Mouse (Mus musculus): ENCODE data around the gene Ttc9c. TPM values are rescaled to one million over a fixed set of nuclear protein-coding genes. Genes with fewer than 3 reads are reported as not detected.

Ttc9c gene
- polyA plus RNA-seq, 1 experiment from 2014 or later, result 55.0 TPM

- WGBS, result 80% methylated on average over 5 of the region's 5 CpGs
- Histone ChIP-seq H3K36me3 (ENCODE audit: control insufficient read depth, insufficient read depth, low read length) (peaks cover 25% of the 10 kb centered on the region), H3K27me3 (ENCODE audit: control insufficient read depth, insufficient read depth, low read depth, low read length) (no peaks in the 10 kb centered on the region), H3K9ac (ENCODE audit: low read depth, low read length) (no peak overlapping the region), H3K4me3 (ENCODE audit: low read depth, low read length) (no peak overlapping the region), H3K4me2 (ENCODE audit: low read length) (no peak overlapping the region), H3K27ac (ENCODE audit: low read length) (no peak overlapping the region), H3K4me1 (ENCODE audit: control insufficient read depth, insufficient read depth, low read length) (0 out of 2 replicates have a peak, but pooled peaks cover 2% of the 10 kb centered on the region), H3K9me3 (replicated peaks; ENCODE audit: control insufficient read depth, low read length, poor library complexity, severe bottlenecking) (no peaks in the 10 kb centered on the region)
- ATAC-seq, result no peak
Observed at GRCm38 (mm10) chr19:8848356-8848755, 29.2 kb upstream of the Ttc9c start.

GRCm38 (mm10) chr19:8844371-8845129, 25.4 kb upstream of the Ttc9c start:
- H3K36me3 ChIP-seq (ENCODE audit: control insufficient read depth, insufficient read depth, low read length), result peaks cover 28% of the 10 kb centered on the region

GRCm38 (mm10) chr19:8842961-8843360, 23.8 kb upstream of the Ttc9c start:
- no peak for ATAC-seq
- H3K9me3 ChIP-seq (replicated peaks; ENCODE audit: control insufficient read depth, low read length, poor library complexity, severe bottlenecking), result no peaks in the 10 kb centered on the region
- WGBS, result 87% methylated on average over 6 of the region's 6 CpGs

More at GRCm38 (mm10) chr19:8844371-8845129, 25.4 kb upstream of the Ttc9c start:
- Histone ChIP-seq H3K4me3 (ENCODE audit: low read depth, low read length) (no peak overlapping the region), H3K27ac (ENCODE audit: low read length) (no peak overlapping the region), H3K4me2 (ENCODE audit: low read length) (no peak overlapping the region), H3K4me1 (ENCODE audit: control insufficient read depth, insufficient read depth, low read length) (peaks cover 11% of the 10 kb centered on the region), H3K9ac (ENCODE audit: low read depth, low read length) (peak overlapping the region; percentile 39; the same call in 1 of the 2 replicates), H3K9me3 (replicated peaks; ENCODE audit: control insufficient read depth, low read length, poor library complexity, severe bottlenecking) (no peaks in the 10 kb centered on the region), H3K27me3 (ENCODE audit: control insufficient read depth, insufficient read depth, low read depth, low read length) (no peaks in the 10 kb centered on the region)
- no peak for ATAC-seq
- WGBS, result 53% methylated on average over 5 of the region's 5 CpGs

GRCm38 (mm10) chr19:8841012-8841411, 21.9 kb upstream of the Ttc9c start:
- H3K4me1 ChIP-seq (ENCODE audit: control insufficient read depth, insufficient read depth, low read length), result peaks cover 11% of the 10 kb centered on the region
- peak overlapping the region; percentile 87 for H3K4me2 ChIP-seq (ENCODE audit: low read length)
- no peak for ATAC-seq
- H3K27ac ChIP-seq (ENCODE audit: low read length), result peak overlapping the region; percentile 95
- 91% methylated on average over 7 of the region's 7 CpGs for WGBS
- H3K36me3 ChIP-seq (ENCODE audit: control insufficient read depth, insufficient read depth, low read length), result peaks cover 7% of the 10 kb centered on the region
- H3K9me3 ChIP-seq (replicated peaks; ENCODE audit: control insufficient read depth, low read length, poor library complexity, severe bottlenecking), result no peaks in the 10 kb centered on the region
- H3K27me3 ChIP-seq (ENCODE audit: control insufficient read depth, insufficient read depth, low read depth, low read length), result no peaks in the 10 kb centered on the region
- peak overlapping the region; percentile 92 for H3K9ac ChIP-seq (ENCODE audit: low read depth, low read length)
- H3K4me3 ChIP-seq (ENCODE audit: low read depth, low read length), result peak overlapping the region; percentile 67

More at GRCm38 (mm10) chr19:8842961-8843360, 23.8 kb upstream of the Ttc9c start:
- H3K27me3 ChIP-seq (ENCODE audit: control insufficient read depth, insufficient read depth, low read depth, low read length), result no peaks in the 10 kb centered on the region
- no peak overlapping the region for H3K4me3 ChIP-seq (ENCODE audit: low read depth, low read length)
- H3K9ac ChIP-seq (ENCODE audit: low read depth, low read length), result no peak overlapping the region
- H3K4me2 ChIP-seq (ENCODE audit: low read length), result no peak overlapping the region
- peaks cover 11% of the 10 kb centered on the region for H3K4me1 ChIP-seq (ENCODE audit: control insufficient read depth, insufficient read depth, low read length)
- peaks cover 19% of the 10 kb centered on the region for H3K36me3 ChIP-seq (ENCODE audit: control insufficient read depth, insufficient read depth, low read length)
- no peak overlapping the region for H3K27ac ChIP-seq (ENCODE audit: low read length)

- Histone ChIP-seq H3K27ac (ENCODE audit: low read length) (peak overlapping the region; percentile 95), H3K27me3 (ENCODE audit: control insufficient read depth, insufficient read depth, low read depth, low read length) (no peaks in the 10 kb centered on the region), H3K36me3 (ENCODE audit: control insufficient read depth, insufficient read depth, low read length) (peaks cover 5% of the 10 kb centered on the region), H3K9me3 (replicated peaks; ENCODE audit: control insufficient read depth, low read length, poor library complexity, severe bottlenecking) (no peaks in the 10 kb centered on the region), H3K4me1 (ENCODE audit: control insufficient read depth, insufficient read depth, low read length) (peaks cover 11% of the 10 kb centered on the region), H3K9ac (ENCODE audit: low read depth, low read length) (peak overlapping the region; percentile 92), H3K4me2 (ENCODE audit: low read length) (peak overlapping the region; percentile 87), H3K4me3 (ENCODE audit: low read depth, low read length) (peak overlapping the region; percentile 67)
- 10% methylated on average over 29 of the region's 29 CpGs for WGBS
- ATAC-seq, result peak; percentile 36
Observed at GRCm38 (mm10) chr19:8839908-8840791, 21.0 kb upstream of the Ttc9c start.

GRCm38 (mm10) chr19:8839103-8839907, 20.2 kb upstream of the Ttc9c start, which contains the start of gene Gng3:
TSS of gene Gng3 (minus strand) at chr19:8839194.
- WGBS, result 24% methylated on average over 11 of the region's 11 CpGs
- H3K27ac ChIP-seq (ENCODE audit: low read length), result peak within 1 kb of the TSS; percentile 95
- no peaks in the 10 kb centered on the region for H3K27me3 ChIP-seq (ENCODE audit: control insufficient read depth, insufficient read depth, low read depth, low read length)
- ATAC-seq, result peak; percentile 93
- peaks cover 11% of the 10 kb centered on the region for H3K4me1 ChIP-seq (ENCODE audit: control insufficient read depth, insufficient read depth, low read length)
- H3K9me3 ChIP-seq (replicated peaks; ENCODE audit: control insufficient read depth, low read length, poor library complexity, severe bottlenecking), result no peaks in the 10 kb centered on the region
- H3K9ac ChIP-seq (ENCODE audit: low read depth, low read length), result peak within 1 kb of the TSS; percentile 92
- H3K36me3 ChIP-seq (ENCODE audit: control insufficient read depth, insufficient read depth, low read length), result peaks cover 11% of the 10 kb centered on the region
- H3K4me3 ChIP-seq (ENCODE audit: low read depth, low read length), result peak within 1 kb of the TSS; percentile 67
- H3K4me2 ChIP-seq (ENCODE audit: low read length), result peak within 1 kb of the TSS; percentile 87

GRCm38 (mm10) chr19:8838041-8838730, 19.1 kb upstream of the Ttc9c start:
- peak overlapping the region; percentile 87 for H3K4me2 ChIP-seq (ENCODE audit: low read length)
- peaks cover 11% of the 10 kb centered on the region for H3K4me1 ChIP-seq (ENCODE audit: control insufficient read depth, insufficient read depth, low read length)
- H3K4me3 ChIP-seq (ENCODE audit: low read depth, low read length), result peak overlapping the region; percentile 67
- peaks cover 14% of the 10 kb centered on the region for H3K36me3 ChIP-seq (ENCODE audit: control insufficient read depth, insufficient read depth, low read length)
- no peaks in the 10 kb centered on the region for H3K9me3 ChIP-seq (replicated peaks; ENCODE audit: control insufficient read depth, low read length, poor library complexity, severe bottlenecking)
- ATAC-seq, result 0 out of 2 replicates have a peak, but pooled peaks have one; percentile 15
- no peaks in the 10 kb centered on the region for H3K27me3 ChIP-seq (ENCODE audit: control insufficient read depth, insufficient read depth, low read depth, low read length)
- peak overlapping the region; percentile 95 for H3K27ac ChIP-seq (ENCODE audit: low read length)
- 4% methylated on average over 15 of the region's 15 CpGs for WGBS
- H3K9ac ChIP-seq (ENCODE audit: low read depth, low read length), result peak overlapping the region; percentile 92

GRCm38 (mm10) chr19:8837251-8837791, 18.2 kb upstream of the Ttc9c start, which contains the start of gene Bscl2:
TSS of gene Bscl2 (plus strand) at chr19:8837467.
- Histone ChIP-seq H3K4me3 (ENCODE audit: low read depth, low read length) (peak within 1 kb of the TSS; percentile 67), H3K36me3 (ENCODE audit: control insufficient read depth, insufficient read depth, low read length) (peaks cover 18% of the 10 kb centered on the region), H3K27ac (ENCODE audit: low read length) (peak within 1 kb of the TSS; percentile 95), H3K9ac (ENCODE audit: low read depth, low read length) (peak within 1 kb of the TSS; percentile 92), H3K4me1 (ENCODE audit: control insufficient read depth, insufficient read depth, low read length) (peaks cover 11% of the 10 kb centered on the region), H3K4me2 (ENCODE audit: low read length) (peak within 1 kb of the TSS; percentile 87), H3K27me3 (ENCODE audit: control insufficient read depth, insufficient read depth, low read depth, low read length) (no peaks in the 10 kb centered on the region), H3K9me3 (replicated peaks; ENCODE audit: control insufficient read depth, low read length, poor library complexity, severe bottlenecking) (no peaks in the 10 kb centered on the region)
- ATAC-seq, result peak; percentile 52
- under 1% methylated on average over 35 of the region's 38 CpGs for WGBS
